Mouse (Mus musculus): ENCODE data around the gene Oca2.

Gene Oca2

GRCm38 (mm10) chr7:56382706-56383105, 143.1 kb downstream of the Oca2 start:
- no peak for DNase-seq (ENCODE audit: low spot score in 2 of 2)

GRCm38 (mm10) chr7:56388295-56388694, 148.7 kb downstream of the Oca2 start:
- no peak for DNase-seq (ENCODE audit: low spot score in 2 of 2)

GRCm38 (mm10) chr7:56418182-56418836, 178.7 kb downstream of the Oca2 start:
- DNase-seq (ENCODE audit: low spot score in 2 of 2) = no peak

DNA sequence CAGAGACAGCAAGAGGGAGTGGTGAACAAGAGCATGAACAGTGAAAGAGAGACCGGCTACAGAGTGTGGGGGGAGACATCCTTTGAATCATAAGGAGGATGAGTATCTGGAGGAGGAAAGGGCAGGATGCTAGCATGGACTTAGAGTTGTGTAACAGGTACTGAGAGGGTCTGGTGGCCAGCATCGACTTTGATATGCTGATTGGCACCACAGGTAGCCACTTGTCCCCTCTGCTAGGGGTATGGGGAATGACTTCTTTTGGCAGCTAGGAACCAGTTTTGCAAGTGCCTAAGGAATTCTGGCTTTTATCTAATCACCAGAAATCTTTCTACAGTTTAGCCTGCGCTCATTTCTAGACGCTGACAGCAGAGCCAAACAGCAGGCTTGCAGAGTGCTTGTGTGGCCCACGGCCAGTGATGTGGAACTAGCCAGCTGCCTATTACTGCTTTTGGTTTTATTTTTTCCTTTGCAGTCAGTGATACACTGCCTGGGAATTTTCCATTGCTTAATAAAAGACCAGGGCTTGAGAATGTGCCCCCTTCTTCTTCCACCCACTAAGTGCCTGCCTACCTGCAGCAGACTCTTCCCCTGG, 179.8 kb downstream of the Oca2 start:
- DNase-seq (ENCODE audit: low spot score in 2 of 2) = no peak

- no peak for DNase-seq (ENCODE audit: low spot score in 2 of 2)
These were observed 182.4 kb downstream of the Oca2 start for GRCm38 (mm10) chr7:56421946-56422345.

DNA sequence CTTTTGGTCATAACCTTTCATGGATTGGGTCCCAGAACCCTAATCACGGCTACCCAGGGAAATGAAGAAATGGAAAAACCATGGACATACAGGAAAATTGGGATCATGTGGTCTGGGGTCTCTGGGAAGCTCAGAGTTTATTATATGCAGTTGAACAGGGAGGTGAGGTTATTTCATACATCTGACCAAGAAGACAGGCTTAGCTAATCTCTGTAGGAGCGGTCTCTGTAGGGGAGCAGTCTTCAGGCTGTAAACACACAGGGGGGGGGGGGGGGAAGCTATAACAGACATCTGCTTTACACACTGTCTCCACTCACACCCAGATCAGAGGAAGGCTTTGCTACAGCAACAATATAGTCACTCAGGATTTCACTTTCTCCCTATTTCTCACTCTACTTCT, 184.0 kb downstream of the Oca2 start:
- DNase-seq (ENCODE audit: low spot score in 2 of 2) = no peak

- no peak for DNase-seq (ENCODE audit: low spot score in 2 of 2)
These were observed 221.4 kb downstream of the Oca2 start for GRCm38 (mm10) chr7:56460814-56461520.

- DNase-seq (ENCODE audit: low spot score in 2 of 2) = no peak
These were observed 258.7 kb downstream of the Oca2 start for GRCm38 (mm10) chr7:56498242-56498641.

GRCm38 (mm10) chr7:56499319-56499718, 259.8 kb downstream of the Oca2 start:
- no peak for DNase-seq (ENCODE audit: low spot score in 2 of 2)

DNA sequence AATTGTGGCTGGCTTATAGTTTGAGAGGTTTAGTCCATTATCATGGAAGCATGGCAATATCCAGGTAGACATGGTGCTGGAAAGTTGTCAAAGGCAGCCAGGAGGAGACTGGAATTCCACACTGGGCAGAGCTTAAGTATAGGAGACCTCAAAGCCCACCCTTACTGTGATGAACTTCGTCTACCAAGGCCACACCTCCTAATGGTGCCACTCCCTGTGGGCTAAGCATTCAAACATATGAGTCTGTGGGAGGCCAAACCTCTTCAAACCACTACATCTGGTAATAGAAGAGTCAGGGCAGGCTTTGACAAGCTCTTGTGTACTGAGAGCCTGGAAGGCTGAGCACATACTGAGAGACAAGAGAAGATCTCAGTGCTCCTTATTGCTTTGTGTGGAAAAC, 260.2 kb downstream of the Oca2 start:
- DNase-seq (ENCODE audit: low spot score in 2 of 2) = no peak

- DNase-seq (ENCODE audit: low spot score in 2 of 2) = no peak
These were observed 260.9 kb downstream of the Oca2 start for GRCm38 (mm10) chr7:56500438-56500837.

DNA sequence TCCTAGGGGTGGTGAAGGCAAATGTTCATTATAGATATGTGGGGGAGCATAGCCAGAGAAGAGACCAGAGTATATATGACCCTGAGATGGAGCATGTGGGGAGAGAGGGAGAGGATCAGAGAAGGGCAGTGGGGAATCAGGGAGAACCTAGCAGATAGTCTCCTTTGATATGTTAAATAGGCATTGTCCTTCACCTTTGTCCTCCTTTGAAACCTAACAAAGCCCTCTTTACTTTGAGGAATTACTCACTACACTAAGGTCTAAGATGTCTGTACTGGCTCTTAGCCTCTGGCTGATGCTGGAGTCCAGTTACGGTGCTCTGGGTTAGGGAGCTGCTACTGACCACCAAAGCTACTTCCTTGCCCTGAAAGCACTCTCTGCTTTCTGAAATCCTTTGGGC, 279.0 kb downstream of the Oca2 start:
- no peak for DNase-seq (ENCODE audit: low spot score in 2 of 2)

DNA sequence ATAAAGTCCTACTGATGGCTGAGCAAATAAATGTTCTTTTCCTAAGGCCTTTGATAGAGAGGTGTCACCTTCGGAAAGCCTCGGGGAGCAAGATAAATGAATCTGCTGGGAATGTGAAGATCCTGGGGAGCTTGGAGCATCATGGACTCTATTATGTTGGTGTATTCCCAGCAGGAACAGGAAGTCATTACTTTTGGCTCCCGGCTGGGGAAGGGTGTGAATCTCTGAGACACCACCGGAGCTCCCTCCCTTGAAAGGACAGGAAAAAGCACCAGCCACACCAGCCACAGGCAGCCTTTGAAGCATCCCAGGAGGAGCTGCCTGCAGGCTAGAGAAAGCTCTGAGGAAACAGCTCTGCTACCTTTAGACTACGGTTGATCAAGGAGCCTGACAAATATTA, 280.2 kb downstream of the Oca2 start:
- no peak for DNase-seq (ENCODE audit: low spot score in 2 of 2)

GRCm38 (mm10) chr7:56534856-56535255, 295.3 kb downstream of the Oca2 start:
- DNase-seq (ENCODE audit: low spot score in 2 of 2) = no peak

DNA sequence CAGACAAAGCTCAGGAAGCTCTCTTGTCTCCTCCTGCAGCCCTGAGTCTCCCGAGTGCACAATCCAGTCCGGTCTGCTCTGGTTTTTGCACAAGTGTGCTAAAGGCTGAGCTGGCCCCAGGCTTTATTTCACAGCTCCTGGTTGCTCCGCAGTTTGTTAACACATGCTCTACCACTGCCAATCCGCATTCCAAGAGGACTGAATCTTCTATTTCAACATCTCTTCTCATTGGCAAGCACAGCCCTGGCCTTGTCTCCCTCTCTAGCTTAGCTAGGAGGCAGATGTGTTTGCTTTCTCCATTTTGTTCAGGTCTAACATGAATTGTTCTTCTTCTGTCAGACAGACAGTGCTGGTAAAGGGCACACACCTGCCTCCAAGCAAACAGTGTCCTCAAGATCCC, 309.7 kb downstream of the Oca2 start:
- DNase-seq (ENCODE audit: low spot score in 2 of 2) = no peak

GRCm38 (mm10) chr7:56551804-56552203, 312.2 kb downstream of the Oca2 start:
- no peak for DNase-seq (ENCODE audit: low spot score in 2 of 2)

Data from natural killer cell, adult 2 months (primary cell).